Mouse (Mus musculus) cerebellum, postnatal 4 days (tissue): ENCODE results near the gene Rpl9-ps1.

Experiments
- DNase-seq, 2 experiments: peaks; one replicate each; pipeline ENCODE4 v3.0.0; 2022; ENCODE audit warnings: low spot score in 2 of 2, mixed read lengths in 1 of 2

The Rpl9-ps1 gene

DNA sequence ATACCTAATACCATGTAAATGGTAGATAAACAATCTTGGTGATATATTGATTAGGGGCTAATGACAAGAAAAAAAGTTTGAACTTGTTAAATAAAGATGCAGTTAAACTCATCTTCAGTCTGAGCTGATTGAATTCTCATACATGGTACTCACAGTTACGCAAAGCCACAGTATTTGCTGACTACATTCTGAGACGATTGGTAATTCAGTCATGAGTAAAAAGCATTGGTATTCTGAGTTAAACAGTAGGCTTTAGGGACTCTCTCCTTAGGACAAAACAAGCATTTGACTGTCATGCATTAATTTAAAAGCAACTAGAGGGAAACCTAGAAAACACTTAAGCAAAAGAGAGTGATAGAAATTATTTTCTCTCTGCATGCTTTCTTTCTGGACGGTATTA is 21.8 kb downstream of the Rpl9-ps1 start:
- DNase-seq: no peak

DNA sequence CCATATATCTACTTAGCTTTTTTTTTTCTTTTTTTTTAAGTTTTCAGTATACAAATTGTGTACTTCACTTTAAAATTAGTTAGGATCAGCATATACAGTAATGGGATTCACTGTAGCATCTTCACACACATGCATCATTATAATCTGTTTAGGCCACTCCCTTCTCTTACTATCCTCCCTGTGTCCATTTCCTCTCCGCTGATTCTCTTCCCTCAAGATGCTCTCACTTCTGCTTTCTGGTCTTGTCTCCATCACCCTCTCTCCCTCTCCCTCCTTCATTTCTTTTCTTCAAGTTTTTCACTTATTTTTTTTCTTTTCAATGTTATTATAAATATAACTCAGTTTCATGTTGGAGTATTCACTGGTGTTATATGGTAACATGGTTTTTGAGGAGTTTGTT is 26.4 kb downstream of the Rpl9-ps1 start:
- DNase-seq: no peak

DNA sequence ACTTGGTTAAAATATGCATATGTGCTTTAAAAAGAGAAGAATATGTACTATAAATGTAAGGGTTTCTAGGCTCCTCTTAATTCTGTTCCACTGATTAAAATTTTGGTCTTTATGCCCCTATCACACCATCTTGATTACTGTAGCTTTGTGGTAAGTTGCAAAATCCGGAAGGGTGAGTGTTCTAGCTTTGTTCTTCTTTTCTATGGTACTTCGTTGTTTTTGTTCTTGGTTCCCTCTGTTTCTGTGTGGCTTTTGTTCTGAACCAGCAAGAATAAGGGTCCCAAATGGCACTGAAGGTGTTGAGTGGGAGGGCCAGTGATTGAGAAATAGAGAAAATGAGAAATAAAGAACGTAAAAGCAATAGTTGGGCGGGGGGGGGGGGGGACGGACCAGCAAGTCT is 27.2 kb downstream of the Rpl9-ps1 start:
- DNase-seq: no peak

DNA sequence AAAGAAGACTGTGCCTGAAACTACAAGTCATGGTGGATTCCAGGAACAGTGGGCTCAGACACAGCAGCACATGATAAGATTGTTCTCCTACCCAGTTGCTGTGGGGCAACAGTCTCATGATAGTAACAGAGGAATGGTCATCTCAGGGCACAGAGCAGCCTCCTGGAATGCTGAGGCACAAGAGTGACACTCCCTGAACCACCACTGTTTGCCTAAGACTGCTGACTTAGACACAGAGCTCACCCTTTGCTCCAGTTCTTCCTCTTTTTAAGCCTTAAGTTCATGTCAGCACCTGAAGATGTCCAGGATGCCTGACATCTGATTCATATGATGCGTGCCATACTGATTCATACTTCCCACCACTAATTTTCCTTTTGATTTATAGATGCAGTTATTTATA is 28.8 kb downstream of the Rpl9-ps1 start:
- DNase-seq: no peak

DNA sequence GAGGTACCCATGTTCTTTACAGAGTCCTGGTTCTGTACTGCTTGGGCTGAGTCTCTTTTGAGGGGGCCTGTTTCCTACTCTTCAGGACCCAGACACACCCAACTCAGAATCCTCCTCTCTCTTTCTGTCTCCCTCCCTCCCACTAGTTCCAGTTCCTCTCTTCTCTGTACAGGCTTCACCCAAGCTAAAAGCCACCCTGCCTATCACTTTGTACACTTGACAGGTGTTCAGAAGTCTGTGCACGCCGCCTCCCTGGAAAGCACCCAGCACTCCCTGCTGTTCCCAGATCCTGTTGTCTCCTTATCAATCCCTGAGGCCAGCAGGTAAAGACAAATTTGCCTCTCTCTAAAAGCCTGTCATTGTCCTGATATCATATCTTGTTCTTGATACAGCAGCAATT is 34.5 kb downstream of the Rpl9-ps1 start:
- DNase-seq: no peak

DNA sequence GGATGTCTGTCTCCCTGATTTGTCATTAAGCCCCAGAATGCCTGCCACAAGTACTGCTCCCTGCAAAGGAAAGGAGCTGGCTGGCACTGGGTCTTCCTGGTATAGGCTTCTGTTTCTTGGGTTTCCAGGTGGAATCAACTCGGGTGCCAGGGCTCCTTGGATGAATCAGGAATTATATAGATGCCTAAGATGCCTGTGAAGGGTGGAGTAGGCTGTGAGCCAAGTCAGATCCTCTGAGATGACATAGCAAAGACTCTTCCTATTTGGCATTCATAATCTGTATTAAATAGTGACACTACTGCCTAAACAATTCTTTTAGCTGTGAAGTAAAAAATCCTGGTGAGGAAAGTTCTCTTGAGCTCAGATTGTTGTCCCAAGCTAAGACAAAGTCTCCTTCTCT is 39.0 kb downstream of the Rpl9-ps1 start:
- DNase-seq: no peak

DNA sequence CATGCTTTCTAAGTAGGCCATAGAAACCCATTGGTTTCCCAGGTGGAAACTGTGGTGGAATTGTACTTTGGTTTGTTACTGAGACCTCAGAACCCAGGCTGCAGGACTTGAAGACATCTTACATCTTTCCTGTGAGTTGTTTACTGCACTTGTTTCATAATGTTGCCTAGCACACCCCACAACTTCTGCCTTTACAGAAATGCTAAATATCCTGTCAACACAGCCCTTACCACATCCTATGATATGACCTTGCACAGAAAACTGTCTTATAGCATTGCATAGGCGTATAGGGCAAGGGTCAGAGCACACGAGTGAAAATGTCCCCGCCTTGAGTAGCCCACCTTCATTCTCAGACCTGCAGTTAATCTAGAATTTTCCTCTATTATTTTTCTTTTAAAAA is 39.9 kb downstream of the Rpl9-ps1 start:
- DNase-seq: no peak

DNA sequence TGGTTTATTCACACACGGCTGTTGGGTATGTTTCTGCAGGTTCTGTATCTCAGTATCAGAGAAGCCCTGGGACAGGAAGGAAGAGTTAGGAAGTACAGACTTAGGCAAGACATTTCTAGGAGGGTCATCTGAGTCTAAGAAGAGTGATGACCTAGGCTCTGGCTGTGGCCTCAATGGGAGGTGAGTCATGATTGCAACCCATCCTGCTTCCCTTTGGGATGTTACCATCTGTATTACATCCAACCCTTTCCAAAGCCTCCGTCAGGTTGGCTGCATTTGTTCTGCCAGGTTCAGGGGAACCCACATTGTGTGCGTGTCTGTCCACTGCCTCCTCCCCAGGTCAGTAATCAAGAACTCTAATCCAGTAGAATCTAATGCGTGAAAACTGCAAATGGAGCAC is 40.7 kb downstream of the Rpl9-ps1 start:
- DNase-seq: no peak

DNA sequence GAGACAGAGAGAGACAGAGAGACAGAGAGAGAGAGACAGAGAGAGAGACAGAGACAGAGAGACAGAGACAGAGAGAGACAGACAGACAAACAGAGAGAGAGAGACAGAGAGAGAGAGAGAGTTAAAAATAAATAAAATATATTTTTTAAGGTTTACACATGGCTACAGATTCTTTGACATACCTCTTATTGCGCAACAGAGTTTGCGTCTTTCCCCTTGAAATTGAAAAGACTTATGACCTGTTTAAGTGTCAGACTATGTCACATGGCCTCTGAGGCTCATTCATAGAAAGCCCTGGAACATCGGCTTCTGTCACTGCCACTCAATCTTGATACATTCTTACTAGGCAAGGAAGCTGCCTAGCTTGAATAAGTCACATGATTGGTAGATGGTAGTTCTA is 42.0 kb downstream of the Rpl9-ps1 start:
- DNase-seq: no peak

DNA sequence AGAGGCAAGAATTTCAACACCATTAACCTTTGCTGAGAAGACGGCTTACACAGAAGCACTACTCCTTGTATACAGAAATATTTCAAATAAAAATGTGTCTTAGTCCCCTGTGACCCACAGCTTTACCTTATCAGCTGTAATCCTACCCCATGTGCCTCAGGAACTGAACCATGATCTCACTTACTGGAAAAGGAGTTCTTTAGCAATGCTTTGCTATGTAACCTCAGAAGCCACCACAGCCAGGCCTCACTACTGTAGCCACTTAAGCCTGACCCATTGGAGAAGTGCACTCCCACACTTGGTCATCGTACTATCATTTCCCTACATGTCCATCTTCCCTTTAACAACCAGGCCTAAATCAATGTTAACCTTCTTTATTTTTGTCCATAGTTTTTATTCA is 44.8 kb downstream of the Rpl9-ps1 start:
- DNase-seq: no peak

DNA sequence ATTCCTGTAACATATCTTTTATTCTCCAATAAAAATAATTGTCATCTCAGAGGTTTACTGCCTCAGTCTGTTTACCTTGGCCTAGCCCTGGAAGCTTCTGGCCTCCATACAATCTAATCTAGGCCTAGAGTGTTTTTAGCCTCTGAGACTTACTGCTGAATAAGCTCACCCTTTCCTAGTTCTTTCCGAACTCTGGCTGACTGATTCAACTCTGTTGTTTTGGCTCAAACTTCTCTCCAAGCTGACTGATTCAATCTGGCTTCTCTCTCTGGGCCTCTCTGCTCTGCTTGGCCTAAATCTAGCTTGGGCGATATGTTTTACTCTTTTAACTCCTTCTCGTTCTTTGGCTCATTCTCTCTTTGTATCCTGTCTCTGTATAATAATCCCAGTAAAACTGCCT is 46.4 kb downstream of the Rpl9-ps1 start:
- DNase-seq: no peak

DNA sequence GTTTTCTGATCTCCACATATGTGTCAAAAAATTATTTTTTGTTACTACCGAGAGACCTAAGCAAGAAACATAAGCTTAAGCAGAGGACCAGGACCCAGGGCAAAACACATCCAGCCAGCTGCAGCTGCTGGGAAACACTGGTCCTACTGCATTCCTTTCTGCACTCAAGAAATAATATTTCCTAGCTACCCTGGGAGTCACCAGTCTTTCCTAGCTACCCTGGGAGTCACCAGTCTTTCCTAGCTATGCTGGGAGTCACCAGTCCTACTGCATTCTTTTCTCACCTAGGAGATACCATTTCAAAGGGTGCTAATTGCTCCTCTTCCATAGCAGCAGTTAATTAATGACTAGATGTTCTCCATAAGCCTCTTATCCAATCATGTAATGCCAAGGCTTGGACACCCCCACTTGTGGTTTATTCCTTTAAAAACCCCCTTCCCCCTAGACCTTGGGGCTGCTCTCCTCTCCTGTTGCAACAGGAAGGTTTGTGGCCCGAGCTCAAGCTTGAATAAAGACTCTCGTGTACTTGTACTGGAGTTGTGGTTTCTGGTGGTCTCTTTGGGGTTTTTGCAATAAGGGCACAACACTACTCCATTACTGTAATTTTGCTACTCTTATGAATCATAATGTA is 47.1 kb downstream of the Rpl9-ps1 start:
- DNase-seq: no peak

DNA sequence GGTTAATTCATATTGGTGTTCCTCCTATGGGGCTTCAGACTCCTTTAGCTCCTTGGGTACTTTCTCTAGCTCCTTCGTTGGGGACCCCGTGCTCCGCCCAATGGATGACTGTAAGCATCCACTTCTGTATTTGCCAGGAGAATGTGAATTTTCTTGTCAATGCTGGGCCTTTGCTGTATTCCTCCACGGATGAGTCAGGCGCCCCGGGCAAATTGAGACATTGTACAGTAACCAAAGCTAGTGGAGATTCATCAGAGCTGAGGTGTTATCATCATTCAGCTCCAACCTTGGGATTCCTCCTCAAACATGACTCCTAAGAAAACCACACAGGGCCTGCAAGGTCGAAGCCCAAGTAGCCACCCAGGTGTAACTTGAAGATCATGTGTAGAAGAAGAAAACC is 47.6 kb downstream of the Rpl9-ps1 start:
- DNase-seq: no peak

DNA sequence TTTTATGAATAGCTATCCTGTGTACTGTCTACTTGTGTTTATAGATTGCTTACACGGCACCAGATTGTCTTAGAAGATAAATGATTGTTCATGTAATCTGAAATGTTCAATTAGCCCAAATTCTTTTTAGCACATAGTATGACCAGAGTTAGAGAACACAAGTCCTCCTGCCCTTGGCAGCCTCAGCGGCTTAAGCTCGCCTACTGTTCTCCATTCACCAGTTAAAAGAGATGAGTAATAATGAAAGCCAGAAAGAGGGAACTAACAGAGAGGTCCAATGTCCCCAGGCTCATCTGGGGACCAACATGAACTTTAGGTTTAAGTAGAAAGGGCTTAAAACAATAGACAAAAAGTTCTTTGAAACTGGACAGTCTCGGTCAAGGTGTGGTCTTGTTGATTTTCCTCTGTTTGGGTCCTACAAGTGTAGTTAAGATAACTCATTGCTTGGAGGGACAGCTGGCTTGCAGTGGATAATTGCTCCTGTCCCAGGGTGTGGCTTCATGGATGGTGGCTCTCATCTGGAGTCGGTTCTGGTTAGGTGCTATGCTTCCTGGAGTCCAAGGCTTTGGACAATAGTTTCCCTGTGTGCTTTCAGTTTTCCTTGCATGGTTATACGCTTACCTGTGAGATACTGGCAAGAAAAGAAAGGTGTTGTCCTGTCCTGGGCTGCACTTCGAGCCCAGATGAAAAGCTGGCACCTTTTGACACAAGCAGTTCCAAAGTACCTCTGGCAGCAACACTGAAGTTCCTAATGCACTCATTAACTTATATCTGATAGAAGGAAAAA is 49.6 kb downstream of the Rpl9-ps1 start:
- DNase-seq: no peak
